Mouse (Mus musculus): ENCODE data around the gene Cenpa.

- TF ChIP-seq CTCF (IDR thresholded peaks at IDR 0.05; ENCODE audit: control insufficient read depth, insufficient read depth, insufficient read length): no peak
- TF ChIP-seq MYOG (IDR thresholded peaks at IDR 0.05; ENCODE audit: control insufficient read depth, extremely low read depth, insufficient read length): no peak
- peak; percentile 57 for TF ChIP-seq FOSL1 (IDR thresholded peaks at IDR 0.05; ENCODE audit: insufficient read depth, low read length, poor library complexity, severe bottlenecking)
- no peak for TF ChIP-seq USF1 (IDR thresholded peaks at IDR 0.05; ENCODE audit: low read depth)
- TF ChIP-seq MAX (IDR thresholded peaks at IDR 0.05): no peak
Measured at GRCm38 (mm10) chr5:30651554-30651953, 15.0 kb upstream of the Cenpa start.
